Mouse (Mus musculus) thymus, postnatal 0 days (tissue): Measurements from ENCODE around the gene Gm4181. TPM values are rescaled to one million over a fixed set of nuclear protein-coding genes. Genes with fewer than 3 reads are reported as not detected.
"Not testable (repeated sequence)": the region's sequence is repeated elsewhere in the genome, so short reads cannot be mapped to it uniquely, and the experiment has no call there.

ENCODE experiments used
- DNase-seq: peaks from one replicate; pipeline ENCODE4 v3.0.0-alpha.2; 2015; ENCODE audit warnings: low spot score
- polyA plus RNA-seq: library from polyadenylated mRNA; unstranded; fragments of >200 nt; fragmentation: Nextera tagmentation; extraction: Ambion mirVana; gene quantifications from 2 replicates; pipeline ENCODE4 v1.2.1, GENCODE M21; 2015

Gm4181 gene
- not detected in 2 replicates for polyA plus RNA-seq

GRCm38 (mm10) chr14:51635566-51635965 is at the start of gene Gm4181:
Gene Gm4181, minus strand, starts transcription at chr14:51635666.
- not testable (repeated sequence) for DNase-seq

- DNase-seq = no peak
These were observed 41.8 kb upstream of the Gm4181 start for GRCm38 (mm10) chr14:51677269-51677668.

GRCm38 (mm10) chr14:51632426-51632825 is 3.0 kb downstream of the Gm4181 start:
- not testable (repeated sequence) for DNase-seq

GRCm38 (mm10) chr14:51611210-51611609 is 24.3 kb downstream of the Gm4181 start, which contains the start of gene Gm17078:
Gene Gm17078, minus strand, starts transcription at chr14:51611310.
- no peak for DNase-seq

GRCm38 (mm10) chr14:51592039-51592438 is 43.4 kb downstream of the Gm4181 start, which contains the start of gene Gm17174:
Gene Gm17174, minus strand, starts transcription at chr14:51592139.
- not testable (repeated sequence) for DNase-seq

Other genes with a start within 250 kb of the Gm4181 start
- gene Vmn2r88, start 224.8 kb downstream of the Gm4181 start, polyA plus RNA-seq = not detected in 2 replicates
- not detected in 2 replicates for gene Vmn2r89, start 183.8 kb downstream of the Gm4181 start, polyA plus RNA-seq
- gene Gm5622, start 82.9 kb downstream of the Gm4181 start, polyA plus RNA-seq = 0.18 TPM in 1 of 2 replicates, not detected in the other
- gene Gm17175, start 61.6 kb downstream of the Gm4181 start, polyA plus RNA-seq = not detected in 2 replicates
- not detected in 2 replicates for gene Gm17174, start 43.5 kb downstream of the Gm4181 start, polyA plus RNA-seq
- gene Gm17078, start 24.4 kb downstream of the Gm4181 start, polyA plus RNA-seq = not detected in 2 replicates
- gene Gm17079, start 59.8 kb upstream of the Gm4181 start, polyA plus RNA-seq = not detected in 2 replicates
- not detected in 2 replicates for gene Gm5800, start 81.5 kb upstream of the Gm4181 start, polyA plus RNA-seq
- 7.3 and 8.0 TPM in 2 replicates for gene Ang4, start 137.9 kb upstream of the Gm4181 start, polyA plus RNA-seq
- gene AY358078, start 164.4 kb upstream of the Gm4181 start, polyA plus RNA-seq = not detected in 2 replicates
- gene Ear6, start 218.0 kb upstream of the Gm4181 start, polyA plus RNA-seq = 0.24 and 0.47 TPM in 2 replicates
- gene Mettl17, start 249.2 kb upstream of the Gm4181 start, polyA plus RNA-seq = 41.9 and 50.0 TPM in 2 replicates